Mouse (Mus musculus) stomach, postnatal 0 days (tissue): ENCODE data around the gene Gpatch2l.

Experiments used
- CTCF ChIP-seq: IDR thresholded peaks from 2 replicates; pipeline ENCODE4 v1.5.1; 2016; ENCODE audit warnings: antibody characterized with exemption, low read depth, mild to moderate bottlenecking, moderate library complexity
- EP300 ChIP-seq: optimal IDR thresholded peaks from 2 replicates; pipeline ENCODE3; 2016; ENCODE audit warnings: antibody characterized with exemption

DNA sequence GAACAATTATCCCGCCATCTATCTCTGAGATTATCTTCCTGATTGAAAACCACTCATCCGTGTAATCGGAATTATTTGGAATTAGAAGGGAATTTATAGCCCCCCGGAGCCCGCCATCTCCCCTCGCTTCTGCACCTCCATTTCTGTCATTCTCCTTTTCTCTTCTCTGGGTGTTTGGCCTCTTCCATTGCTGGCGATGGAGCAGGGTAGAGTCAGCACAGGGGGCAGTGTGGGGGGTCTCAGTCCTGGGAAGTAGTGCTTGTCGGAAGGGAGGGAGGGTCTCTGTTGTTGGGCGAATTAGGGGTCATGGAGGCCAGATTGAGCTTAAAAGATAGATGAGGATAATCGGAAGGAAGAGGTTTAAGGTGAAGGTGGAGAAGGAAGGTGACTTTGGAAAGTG, 89.6 kb downstream of the Gpatch2l start:
- TF ChIP-seq CTCF = no peak
- TF ChIP-seq EP300 = no peak
